Mouse (Mus musculus) stomach, embryonic 14.5 days (tissue): ENCODE data around the gene Olfr92. TPM values are rescaled to one million over a fixed set of nuclear protein-coding genes. Genes with fewer than 3 reads are reported as not detected.
"Not testable (repeated sequence)": the region's sequence is repeated elsewhere in the genome, so short reads cannot be mapped to it uniquely, and the experiment has no call there.

Source experiments
- ATAC-seq: fragments of 200-750 bp; cut with Nextera tagmentation; 2 replicates; pipeline ENCODE4 v1.8.0; 2017; ENCODE audit warnings: low read depth, moderate TSS enrichment; ENCODE audit not compliant: insufficient number of reproducible peaks, insufficient read depth, low FRiP score
- H3K27ac ChIP-seq: fragments of 300-500 bp; sonication (generic); 2 replicates; pipeline ENCODE4 v1.5.1; 2014; ENCODE audit warnings: mild to moderate bottlenecking, low read length, moderate library complexity, mixed read lengths
- H3K27me3 ChIP-seq: fragments of 300-500 bp; sonication (generic); 2 replicates; pipeline ENCODE4 v1.6.1; 2014; ENCODE audit warnings: low read length, control low read depth, mixed read lengths; ENCODE audit not compliant: control insufficient read depth, insufficient read depth
- H3K36me3 ChIP-seq: fragments of 300-500 bp; sonication (generic); 2 replicates; pipeline ENCODE4 v1.6.1; 2014; ENCODE audit warnings: mild to moderate bottlenecking, control low read depth, low read length, moderate library complexity, mixed read lengths; ENCODE audit not compliant: control insufficient read depth, insufficient read depth
- H3K4me1 ChIP-seq: fragments of 300-500 bp; sonication (generic); 2 replicates; pipeline ENCODE4 v1.6.1; 2014; ENCODE audit warnings: low read length, control low read depth, mixed read lengths; ENCODE audit not compliant: control insufficient read depth, insufficient read depth
- H3K4me2 ChIP-seq: fragments of 300-500 bp; sonication (generic); replicated peaks from 2 replicates; pipeline ENCODE4 v1.6.1; 2014; ENCODE audit warnings: low read depth, low read length, control low read depth
- H3K4me3 ChIP-seq: fragments of 300-500 bp; sonication (generic); 2 replicates; pipeline ENCODE4 v1.5.1; 2014; ENCODE audit warnings: low read depth, low read length, control low read depth
- H3K9ac ChIP-seq: fragments of 300-500 bp; sonication (generic); replicated peaks from 2 replicates; pipeline ENCODE4 v1.6.1; 2014; ENCODE audit warnings: low read depth, mild to moderate bottlenecking, control low read depth, low read length, moderate library complexity, mixed read lengths
- H3K9me3 ChIP-seq: fragments of 300-500 bp; sonication (generic); 2 replicates; pipeline ENCODE4 v1.6.1; 2016; ENCODE audit warnings: low read depth, low read length, control low read depth; ENCODE audit not compliant: control insufficient read depth
- WGBS: fragments of 180-500 bp; shearing (Covaris S2); extraction: QIAGEN DNeasy Blood & Tissue Kit; methylation state at CpG from one replicate; pipeline ENCODE4 v1.1.7; 2014; 5-methylcytosine and 5-hydroxymethylcytosine counted together
- polyA plus RNA-seq: library from polyadenylated mRNA; unstranded; fragments of >200 nt; fragmentation: Nextera tagmentation; extraction: Ambion mirVana; gene quantifications from 2 replicates; pipeline ENCODE4 v1.2.1, GENCODE M21; 2014

The Olfr92 gene
- polyA plus RNA-seq: not detected in 2 replicates

DNA sequence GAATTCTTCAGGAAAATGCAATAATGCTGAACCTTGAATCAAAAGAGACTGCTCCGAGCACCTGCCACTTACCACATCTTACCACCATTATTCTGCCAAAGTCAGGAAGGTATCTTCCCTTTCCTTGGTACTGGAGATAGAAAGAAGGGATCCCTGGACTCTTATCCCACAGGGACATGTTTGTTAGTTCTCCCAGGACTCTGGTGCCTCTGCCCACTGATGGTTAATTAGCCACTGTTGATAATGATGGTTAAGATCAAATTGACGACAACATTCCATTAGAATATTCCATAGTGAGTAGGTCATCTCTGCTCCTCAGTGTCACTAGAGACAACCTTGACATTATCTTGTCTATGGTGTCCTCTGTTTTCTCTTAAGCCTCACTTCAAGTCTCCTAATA lies at the start of gene Olfr92:
Gene Olfr92, minus strand, starts transcription at position 101 of the 400 bp plus-strand sequence.
- no peaks in the 10 kb centered on the region for H3K9me3 ChIP-seq
- H3K4me2 ChIP-seq: no peak within 1 kb of the TSS
- no peak within 1 kb of the TSS for H3K9ac ChIP-seq
- H3K27me3 ChIP-seq: no peaks in the 10 kb centered on the region
- WGBS: 87% methylated on average over 2 of the region's 2 CpGs
- H3K4me3 ChIP-seq: no peak within 1 kb of the TSS
- ATAC-seq: no peak
- H3K4me1 ChIP-seq: no peaks in the 10 kb centered on the region
- no peaks in the 10 kb centered on the region for H3K36me3 ChIP-seq
- no peak within 1 kb of the TSS for H3K27ac ChIP-seq

DNA sequence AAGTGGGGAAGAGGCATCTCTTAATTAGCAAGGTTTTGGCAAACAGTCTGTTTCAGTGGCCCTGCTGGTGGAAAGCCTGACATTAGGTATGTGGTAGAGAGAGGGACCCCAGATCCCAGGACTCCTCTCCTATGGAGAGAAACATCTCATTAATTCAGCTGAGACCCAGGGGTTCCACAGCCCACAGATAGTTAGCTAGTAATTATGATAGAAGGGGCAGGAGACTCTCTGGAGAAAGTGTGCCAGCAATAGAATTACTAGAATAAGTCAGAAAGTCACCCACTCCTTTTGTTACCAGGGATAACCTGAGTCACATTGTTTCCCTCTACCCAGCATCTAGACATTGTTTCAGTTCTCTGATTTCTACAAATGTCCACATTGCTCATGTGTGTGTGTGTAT lies 41.5 kb upstream of the Olfr92 start, which contains the start of gene Olfr93:
Gene Olfr93, minus strand, starts transcription at position 101 of the 400 bp plus-strand sequence.
- Histone ChIP-seq H3K4me2 (no peak within 1 kb of the TSS), H3K36me3 (no peaks in the 10 kb centered on the region), H3K4me3 (no peak within 1 kb of the TSS), H3K9ac (no peak within 1 kb of the TSS), H3K9me3 (no peaks in the 10 kb centered on the region), H3K27me3 (no peaks in the 10 kb centered on the region), H3K27ac (no peak within 1 kb of the TSS), H3K4me1 (no peaks in the 10 kb centered on the region)
- no peak for ATAC-seq

DNA sequence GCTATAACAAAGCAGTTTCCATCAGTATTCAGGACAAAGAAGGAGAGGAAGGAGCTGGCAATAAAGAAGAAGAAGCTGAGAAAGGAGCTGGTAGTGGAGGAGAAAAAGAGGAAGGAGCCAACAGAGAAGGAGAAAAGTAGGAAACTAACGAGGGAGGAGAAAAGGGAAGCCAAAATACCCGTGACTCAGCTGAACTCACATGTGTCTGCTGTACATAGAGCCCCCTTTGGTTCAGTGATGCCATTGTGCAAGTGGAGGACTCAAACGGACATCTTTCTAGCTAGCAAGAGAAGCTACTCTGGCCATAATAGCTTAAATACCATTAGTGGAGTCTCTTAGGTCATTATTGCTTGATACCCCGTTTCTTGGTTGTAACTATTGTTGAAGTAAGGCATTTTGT lies 11.5 kb upstream of the Olfr92 start:
- not testable (repeated sequence) for H3K36me3 ChIP-seq, H3K9me3 ChIP-seq, H3K4me1 ChIP-seq, ATAC-seq, H3K4me3 ChIP-seq, H3K27me3 ChIP-seq, H3K27ac ChIP-seq, H3K9ac ChIP-seq, H3K4me2 ChIP-seq
- WGBS: 76% methylated on average over 4 of the region's 4 CpGs

- Histone ChIP-seq H3K9ac (no peak within 1 kb of the TSS), H3K9me3 (no peaks in the 10 kb centered on the region), H3K27me3 (no peaks in the 10 kb centered on the region), H3K36me3 (no peaks in the 10 kb centered on the region), H3K4me2 (no peak within 1 kb of the TSS), H3K4me1 (no peaks in the 10 kb centered on the region), H3K4me3 (no peak within 1 kb of the TSS), H3K27ac (no peak within 1 kb of the TSS)
- no peak for ATAC-seq
- WGBS: 80% methylated on average over 1 of the region's 1 CpGs
These were observed 21.7 kb downstream of the Olfr92 start, which contains the start of gene Olfr91 for GRCm38 (mm10) chr17:37098178-37098577. Gene Olfr91 (minus strand): TSS chr17:37098278.

DNA sequence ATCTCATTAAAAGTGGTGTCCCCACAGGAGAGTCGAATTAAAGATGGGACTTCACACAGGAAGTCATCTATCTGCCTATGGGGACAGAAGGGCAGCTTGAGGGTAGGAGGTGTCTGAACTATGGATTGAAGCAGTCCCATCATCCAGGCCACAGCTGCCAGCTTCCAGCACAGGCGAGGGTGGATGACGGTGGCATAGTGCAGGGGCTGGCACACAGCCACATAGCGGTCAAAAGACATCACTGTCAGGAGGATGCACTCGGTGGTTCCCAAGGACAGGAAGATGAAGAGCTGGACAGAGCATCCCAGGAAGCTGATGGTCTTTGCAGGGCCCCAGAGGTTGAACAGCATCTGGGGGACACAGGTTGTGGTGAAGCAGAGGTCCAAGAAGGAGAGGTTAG lies 26.6 kb downstream of the Olfr92 start:
- Histone ChIP-seq H3K4me2 (no peak overlapping the region), H3K27ac (no peak overlapping the region), H3K4me1 (no peaks in the 10 kb centered on the region), H3K36me3 (no peaks in the 10 kb centered on the region), H3K27me3 (no peaks in the 10 kb centered on the region), H3K4me3 (no peak overlapping the region), H3K9ac (no peak overlapping the region), H3K9me3 (no peaks in the 10 kb centered on the region)
- ATAC-seq: no peak
- 70% methylated on average over 5 of the region's 5 CpGs for WGBS

DNA sequence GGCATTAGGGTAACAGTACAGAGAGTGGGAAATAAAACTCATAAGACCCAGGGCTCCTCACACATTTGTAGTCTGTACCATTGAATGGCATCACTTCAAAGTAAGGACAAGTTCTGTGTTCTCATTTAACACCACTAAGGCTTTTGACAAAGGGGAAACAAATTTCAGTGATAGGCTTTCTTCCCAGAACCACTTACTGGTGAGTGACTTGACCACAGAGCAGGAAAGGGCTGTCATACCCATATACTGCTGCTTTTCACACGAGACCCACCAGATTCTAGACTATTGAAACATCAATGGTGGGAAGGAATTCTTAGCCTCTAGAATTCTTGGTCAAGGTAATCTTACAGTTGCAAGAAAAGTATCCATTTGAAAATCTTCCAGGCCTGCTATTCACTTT lies 27.7 kb downstream of the Olfr92 start:
- H3K9me3 ChIP-seq: no peaks in the 10 kb centered on the region
- no peak overlapping the region for H3K4me3 ChIP-seq
- H3K27ac ChIP-seq: no peak overlapping the region
- ATAC-seq: no peak
- no peaks in the 10 kb centered on the region for H3K4me1 ChIP-seq
- H3K27me3 ChIP-seq: no peaks in the 10 kb centered on the region
- no peak overlapping the region for H3K9ac ChIP-seq
- H3K4me2 ChIP-seq: no peak overlapping the region
- no peaks in the 10 kb centered on the region for H3K36me3 ChIP-seq
- WGBS: 70% methylated on average over 1 of the region's 1 CpGs

DNA sequence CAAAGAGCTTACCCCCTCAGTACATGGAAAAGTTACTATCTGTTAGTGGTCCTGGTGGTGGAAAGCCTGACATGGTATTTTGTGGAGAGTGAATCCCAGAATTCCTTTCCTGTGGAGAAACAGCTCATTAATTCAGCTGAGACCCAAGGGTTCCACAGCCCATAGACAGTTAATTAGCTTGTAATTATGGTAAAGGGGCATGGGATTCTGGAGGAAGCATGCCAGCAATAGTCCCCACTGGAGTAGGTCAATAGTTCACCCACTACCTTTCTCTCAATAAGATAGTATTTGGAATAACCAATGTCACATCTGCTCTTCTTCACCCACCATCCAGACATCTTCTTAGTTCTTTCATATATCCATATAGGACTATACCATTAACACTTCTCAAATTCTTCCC lies 31.5 kb downstream of the Olfr92 start, which contains the start of gene Olfr90:
Gene Olfr90, minus strand, starts transcription at position 101 of the 400 bp plus-strand sequence.
- Histone ChIP-seq H3K36me3 (no peaks in the 10 kb centered on the region), H3K9ac (no peak within 1 kb of the TSS), H3K4me3 (no peak within 1 kb of the TSS), H3K27me3 (no peaks in the 10 kb centered on the region), H3K4me1 (no peaks in the 10 kb centered on the region), H3K4me2 (no peak within 1 kb of the TSS), H3K27ac (no peak within 1 kb of the TSS), H3K9me3 (no peaks in the 10 kb centered on the region)
- ATAC-seq: no peak

GRCm38 (mm10) chr17:37085545-37085944 lies 34.3 kb downstream of the Olfr92 start:
- Histone ChIP-seq H3K27me3 (no peaks in the 10 kb centered on the region), H3K4me2 (no peak overlapping the region), H3K27ac (no peak overlapping the region), H3K9ac (no peak overlapping the region), H3K4me1 (no peaks in the 10 kb centered on the region; the same call in 1 of the 2 replicates), H3K9me3 (no peaks in the 10 kb centered on the region), H3K36me3 (no peaks in the 10 kb centered on the region), H3K4me3 (no peak overlapping the region)
- WGBS: 74% methylated on average over 10 of the region's 10 CpGs
- ATAC-seq: no peak

DNA sequence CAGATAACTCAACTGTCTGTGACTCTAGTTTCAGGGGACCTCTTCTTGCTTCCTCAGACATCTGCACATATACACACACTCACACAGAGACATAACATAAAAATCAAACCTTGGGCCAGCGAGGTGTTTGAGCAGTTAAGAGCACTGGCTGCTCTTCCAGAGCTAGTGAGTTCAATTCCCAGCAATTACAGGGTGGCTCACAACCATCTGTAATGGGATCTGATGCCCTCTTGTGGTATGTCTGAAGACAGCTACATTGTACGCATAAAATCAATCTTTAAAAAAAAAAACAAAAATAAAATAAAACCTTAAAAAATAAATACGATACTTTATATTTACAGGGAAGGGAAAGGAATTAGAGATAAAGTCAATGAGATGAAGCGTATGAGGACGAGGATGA lies 35.3 kb downstream of the Olfr92 start:
- no peaks in the 10 kb centered on the region for H3K27me3 ChIP-seq
- H3K9me3 ChIP-seq: no peaks in the 10 kb centered on the region
- H3K36me3 ChIP-seq: no peaks in the 10 kb centered on the region
- WGBS: 70% methylated on average over 5 of the region's 5 CpGs
- H3K9ac ChIP-seq: no peak overlapping the region
- ATAC-seq: no peak
- H3K4me2 ChIP-seq: no peak overlapping the region
- H3K4me3 ChIP-seq: no peak overlapping the region
- no peaks in the 10 kb centered on the region; the same call in 1 of the 2 replicates for H3K4me1 ChIP-seq
- no peak overlapping the region for H3K27ac ChIP-seq
